In genomic region chr1:136344768-136345453, GRCm38 (mm10) we compare ENCODE assay signal across 8 mouse cellular contexts. TPM values are rescaled to one million over a fixed set of nuclear protein-coding genes. Genes with fewer than 3 reads are reported as not detected.
DNase-seq lines count a peak whose midpoint lies in the region; ATAC-seq and TF ChIP-seq lines count a peak whose summit lies in the region.

No protein-coding gene starts in this region.

- peaks cover 9% of the 10 kb centered on the region for H3K4me1 ChIP-seq in heart, embryonic 11.5 days (ENCODE audit: control insufficient read depth, insufficient read depth, low read length)
- H3K4me1 ChIP-seq in ES-E14 (ENCODE audit: control insufficient read depth in 2 of 2, insufficient read depth in 2 of 2, low read length in 2 of 2, poor library complexity in 1 of 2): peaks cover 0 to 2% of the 10 kb centered on the region in 2 experiments; a peak in 1 of 4 replicates
- peaks cover 2% of the 10 kb centered on the region; the same call in 1 of the 2 replicates for H3K4me1 ChIP-seq in hindbrain, embryonic 11.5 days (replicated peaks; ENCODE audit: control insufficient read depth, insufficient read depth, low read length)
- peaks cover 66% of the 10 kb centered on the region for H3K4me1 ChIP-seq in liver, embryonic 13.5 days (replicated peaks)
- peaks cover 5% of the 10 kb centered on the region; the same call in 1 of the 2 replicates for H3K4me1 ChIP-seq in olfactory bulb, adult 2 months (ENCODE audit: control insufficient read depth, insufficient read depth, low read length)

- H3K27me3 ChIP-seq in heart, embryonic 11.5 days (ENCODE audit: control insufficient read depth, insufficient read depth, low read length): no peaks in the 10 kb centered on the region
- no peaks in the 10 kb centered on the region for H3K27me3 ChIP-seq in hindbrain, embryonic 11.5 days (ENCODE audit: control insufficient read depth, insufficient read depth, low read length)
- no peaks in the 10 kb centered on the region for H3K27me3 ChIP-seq in liver, embryonic 13.5 days

- H3K36me3 ChIP-seq in heart, embryonic 11.5 days (ENCODE audit: control insufficient read depth, insufficient read depth, low read length): no peaks in the 10 kb centered on the region
- H3K36me3 ChIP-seq in ES-E14 (ENCODE audit: control insufficient read depth, insufficient read depth, low read length, poor library complexity, severe bottlenecking): no peaks in the 10 kb centered on the region
- no peaks in the 10 kb centered on the region for H3K36me3 ChIP-seq in hindbrain, embryonic 11.5 days (ENCODE audit: control insufficient read depth, insufficient read depth, low read length)
- peaks cover 22% of the 10 kb centered on the region for H3K36me3 ChIP-seq in liver, embryonic 13.5 days

- ATAC-seq in heart, embryonic 11.5 days (replicated peaks; ENCODE audit: insufficient number of reproducible peaks, low FRiP score, low TSS enrichment): no peak
- ATAC-seq in hindbrain, embryonic 11.5 days (ENCODE audit: low FRiP score): peak; percentile 14; the same call in 1 of the 2 replicates
- ATAC-seq in liver, embryonic 13.5 days (ENCODE audit: low read depth): no peak
- no peak for ATAC-seq in monocyte, adult 5-6 weeks (replicated peaks; ENCODE audit: insufficient number of reproducible peaks, low FRiP score, low TSS enrichment, poor library complexity, severe bottlenecking)

- no peak for DNase-seq in heart, postnatal 25 days (ENCODE audit: low spot score)
- no peak for DNase-seq in ES-E14 (ENCODE audit: low read depth, low spot score)
- DNase-seq in embryo, embryonic 10.5 days (ENCODE audit: low spot score): peak; percentile 58
- DNase-seq in hindbrain, embryonic 11.5 days (ENCODE audit: low spot score): no peak
- DNase-seq in liver, embryonic 13.5 days: peak; percentile 9

- TF ChIP-seq POLR2A in olfactory bulb, adult 2 months (IDR thresholded peaks at IDR 0.05; ENCODE audit: insufficient read depth, low read depth, low read length): no peak

- peak overlapping the region; percentile 94 for H3K4me3 ChIP-seq in heart, embryonic 11.5 days (ENCODE audit: low read depth, low read length)
- peak overlapping the region; percentile 91 to 92 for H3K4me3 ChIP-seq in ES-E14 (ENCODE audit: insufficient read depth in 1 of 2, low read depth in 1 of 2, low read length in 2 of 2, poor library complexity in 1 of 2, severe bottlenecking in 1 of 2)
- peak overlapping the region; percentile 95 for H3K4me3 ChIP-seq in hindbrain, embryonic 11.5 days (ENCODE audit: low read depth, low read length)
- peak overlapping the region; percentile 93 for H3K4me3 ChIP-seq in liver, embryonic 13.5 days (replicated peaks)
- peak overlapping the region; percentile 95 for H3K4me3 ChIP-seq in olfactory bulb, adult 2 months (ENCODE audit: insufficient read depth, low read depth, low read length)

- WGBS in heart, embryonic 11.5 days (ENCODE audit: insufficient replicate concordance): under 1% methylated on average over 22 of the region's 22 CpGs
- under 1% methylated on average over 22 of the region's 22 CpGs for WGBS in hindbrain, embryonic 11.5 days
- WGBS in liver, embryonic 13.5 days (ENCODE audit: insufficient replicate concordance): 2% methylated on average over 22 of the region's 22 CpGs
- WGBS in olfactory bulb, adult 2 months: under 1% methylated on average over 22 of the region's 22 CpGs

- in situ Hi-C loops in ES-E14 (cut with MboI; ENCODE audit: low sequenced_read_pairs in 2 of 2, unreplicated experiment in 2 of 2): no loop called here

- H3K9ac ChIP-seq in heart, embryonic 11.5 days (ENCODE audit: low read depth, low read length): peak overlapping the region; percentile 92
- peak overlapping the region; percentile 89 for H3K9ac ChIP-seq in ES-E14 (ENCODE audit: insufficient read depth, low read depth, low read length, poor library complexity, severe bottlenecking)
- peak overlapping the region; percentile 98 for H3K9ac ChIP-seq in hindbrain, embryonic 11.5 days (ENCODE audit: low read depth, low read length)
- peak overlapping the region; percentile 97 for H3K9ac ChIP-seq in liver, embryonic 13.5 days

- no peak for TF ChIP-seq CTCF in olfactory bulb, adult 2 months (IDR thresholded peaks at IDR 0.05; ENCODE audit: insufficient read depth, low read depth, low read length)

- peak overlapping the region; percentile 95 for H3K27ac ChIP-seq in heart, embryonic 11.5 days (ENCODE audit: low read depth, low read length)
- H3K27ac ChIP-seq in ES-E14 (ENCODE audit: insufficient read depth, low read depth, low read length, poor library complexity, severe bottlenecking): no peak overlapping the region
- peak overlapping the region; percentile 97 for H3K27ac ChIP-seq in hindbrain, embryonic 11.5 days (ENCODE audit: low read depth, low read length)
- peak overlapping the region; percentile 98 for H3K27ac ChIP-seq in liver, embryonic 13.5 days
- H3K27ac ChIP-seq in olfactory bulb, adult 2 months (ENCODE audit: insufficient read depth, low read depth, low read length): peak overlapping the region; percentile 94

- H3K4me2 ChIP-seq in heart, embryonic 11.5 days: peak overlapping the region; percentile 64
- H3K4me2 ChIP-seq in hindbrain, embryonic 11.5 days (replicated peaks; ENCODE audit: low read depth, low read length): peak overlapping the region; percentile 71
- H3K4me2 ChIP-seq in liver, embryonic 13.5 days: peak overlapping the region; percentile 90

- intact Hi-C loops in heart, postnatal 25 days (cut with DNase I): loop anchor here (5.0 kb wide), 1 partner anchor 38 kb away; no protein-coding TSS in a partner anchor

- H3K9me3 ChIP-seq in heart, embryonic 11.5 days (replicated peaks; ENCODE audit: control insufficient read depth, low read length): no peaks in the 10 kb centered on the region
- no peaks in the 10 kb centered on the region for H3K9me3 ChIP-seq in ES-E14 (ENCODE audit: control insufficient read depth, insufficient read depth, low read depth, low read length)
- H3K9me3 ChIP-seq in hindbrain, embryonic 11.5 days (ENCODE audit: control insufficient read depth, low read length): no peaks in the 10 kb centered on the region
- H3K9me3 ChIP-seq in liver, embryonic 13.5 days (replicated peaks): no peaks in the 10 kb centered on the region

TF ChIP-seq in ES-E14, 5 proteins besides CTCF, POLR2A, EP300 and RAD21:
- no peak for TF ChIP-seq CHD2 (IDR thresholded peaks at IDR 0.05; ENCODE audit: low read depth, low read length)
- TF ChIP-seq ZC3H11A (IDR thresholded peaks at IDR 0.05; ENCODE audit: borderline replicate concordance, low read depth, low read length): no peak
- TF ChIP-seq MAFK (IDR thresholded peaks at IDR 0.05; ENCODE audit: insufficient read depth, low read depth, low read length): no peak
- no peak for TF ChIP-seq ZNF384 (IDR thresholded peaks at IDR 0.05; ENCODE audit: low read depth, low read length)
- no peak for TF ChIP-seq HCFC1 (IDR thresholded peaks at IDR 0.05; ENCODE audit: borderline replicate concordance, insufficient read depth, low read length)
TF ChIP-seq in ES-E14: peak in this region for 0.

RNA-seq across cellular contexts. Expression of gene Camsap2, which starts 1.0 kb away (rescaled TPM):
- 11.3 and 12.4 TPM in 2 replicates for polyA plus RNA-seq in heart, embryonic 11.5 days (2014; fragmentation: Nextera tagmentation; extraction: Ambion mirVana)
- total RNA-seq in heart, postnatal 25 days (2021): 10 to 100 TPM; 21.4 to 22.8 TPM
- total RNA-seq in ES-E14 (2012; rRNA removed): 20.3 and 20.6 TPM in 2 replicates
- 36.7 and 40.1 TPM in 2 replicates for polyA plus RNA-seq in hindbrain, embryonic 11.5 days (2014; fragmentation: Nextera tagmentation; extraction: Ambion mirVana)
- polyA plus RNA-seq in liver, embryonic 13.5 days (2015; fragmentation: Nextera tagmentation; extraction: Ambion mirVana): 5.8 and 7.0 TPM in 2 replicates
- not detected in 2 replicates for polyA plus RNA-seq in olfactory bulb, adult 2 months (2012; ENCODE audit: insufficient read depth, insufficient read length, low replicate concordance, missing spikeins)
- total RNA-seq in monocyte, adult 5-6 weeks (2017): 25.1 to 39.6 TPM (median 31.9 TPM) in 3 replicates

Comparison
In these comparisons a context has a peak if more than half of its experiments do, and no peak if none do; other contexts are left out.
1. DNase-seq: peak in embryo, embryonic 10.5 days (single experiment) and liver, embryonic 13.5 days (single experiment); none in heart, postnatal 25 days (single experiment), ES-E14 (single experiment) and hindbrain, embryonic 11.5 days (single experiment).
2. Peak in every context shown above with its lines, with median percentiles within 50 percentile points of each other: H3K4me2 ChIP-seq, H3K4me3 ChIP-seq and H3K9ac ChIP-seq.